Mouse (Mus musculus): ENCODE data around the gene Klk9. TPM values are rescaled to one million over a fixed set of nuclear protein-coding genes. Genes with fewer than 3 reads are reported as not detected.

Klk9 gene
- polyA plus RNA-seq, 1 experiment: not detected

DNA sequence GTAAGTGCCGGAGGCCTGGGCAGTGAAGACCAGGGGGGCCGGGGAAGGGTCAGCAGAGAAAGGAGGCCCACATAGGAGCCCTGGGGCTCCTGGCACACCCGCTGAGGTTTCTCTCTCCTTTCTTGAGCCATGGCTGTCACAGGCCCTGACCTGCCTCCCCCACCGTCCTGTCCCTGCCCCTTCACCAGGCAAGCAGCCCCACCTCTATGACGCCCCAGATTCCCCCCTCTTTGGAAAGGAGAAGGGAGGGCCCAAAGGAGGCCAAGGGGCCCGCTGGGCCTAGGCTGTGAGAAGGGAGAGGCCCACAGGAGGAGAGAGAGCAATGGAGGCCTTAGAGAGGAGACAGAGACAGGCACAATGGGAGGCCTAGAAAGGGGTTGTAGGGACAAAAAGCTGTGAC lies 16.9 kb upstream of the Klk9 start:
- WGBS: 53% methylated on average over 6 of the region's 6 CpGs
- TF ChIP-seq CTCF (IDR thresholded peaks at IDR 0.05; ENCODE audit: insufficient read depth, low read depth, low read length): no peak
- TF ChIP-seq POLR2A (IDR thresholded peaks at IDR 0.05; ENCODE audit: insufficient read depth, low read depth, low read length): no peak
- H3K4me3 ChIP-seq (ENCODE audit: insufficient read depth, low read depth, low read length): no peak overlapping the region
- H3K27ac ChIP-seq (ENCODE audit: insufficient read depth, low read depth, low read length): no peak overlapping the region
- H3K4me1 ChIP-seq (ENCODE audit: control insufficient read depth, insufficient read depth, low read length): no peaks in the 10 kb centered on the region

DNA sequence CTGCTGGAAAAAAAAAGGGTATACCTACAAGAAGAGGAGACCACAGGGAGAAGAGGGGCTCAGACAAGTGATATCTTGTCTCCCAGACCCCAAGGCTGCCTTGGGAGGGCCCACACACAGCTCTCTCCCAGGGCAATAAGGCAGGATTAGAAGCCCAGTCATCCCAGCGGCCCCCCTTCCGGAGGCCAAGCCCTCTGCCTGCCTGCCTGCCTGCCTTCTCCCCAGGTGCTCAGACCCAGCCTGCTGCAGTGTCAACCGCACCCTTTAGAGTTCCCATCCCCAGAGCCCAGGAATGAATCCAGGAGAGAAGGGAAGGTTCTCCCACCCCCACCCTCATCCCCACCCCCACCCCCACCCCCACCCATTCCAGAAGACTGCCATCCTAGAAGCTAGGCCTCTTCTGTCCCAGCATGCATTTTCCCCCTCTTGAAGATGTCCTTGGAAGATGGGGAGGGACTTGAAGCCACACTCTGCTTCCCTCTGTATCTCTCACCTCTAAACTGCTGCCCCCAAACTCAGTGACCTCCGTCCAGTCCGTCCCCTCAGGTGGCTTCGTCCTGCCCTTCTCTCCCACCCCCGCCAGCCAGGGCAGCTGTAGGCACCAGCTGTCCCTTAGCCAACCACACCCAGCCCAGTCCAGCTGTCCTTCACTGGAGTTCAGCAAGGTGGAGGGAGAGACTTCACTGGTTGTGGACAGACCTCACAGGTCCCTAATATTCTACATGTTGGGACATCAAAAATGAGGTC lies 16.2 kb upstream of the Klk9 start:
- 64% methylated on average over 7 of the region's 7 CpGs for WGBS
- no peak for TF ChIP-seq CTCF (IDR thresholded peaks at IDR 0.05; ENCODE audit: insufficient read depth, low read depth, low read length)
- TF ChIP-seq POLR2A (IDR thresholded peaks at IDR 0.05; ENCODE audit: insufficient read depth, low read depth, low read length): no peak
- H3K4me3 ChIP-seq (ENCODE audit: insufficient read depth, low read depth, low read length): no peak overlapping the region
- H3K27ac ChIP-seq (ENCODE audit: insufficient read depth, low read depth, low read length): no peak overlapping the region
- peaks cover 3% of the 10 kb centered on the region; the same call in 1 of the 2 replicates for H3K4me1 ChIP-seq (ENCODE audit: control insufficient read depth, insufficient read depth, low read length)

DNA sequence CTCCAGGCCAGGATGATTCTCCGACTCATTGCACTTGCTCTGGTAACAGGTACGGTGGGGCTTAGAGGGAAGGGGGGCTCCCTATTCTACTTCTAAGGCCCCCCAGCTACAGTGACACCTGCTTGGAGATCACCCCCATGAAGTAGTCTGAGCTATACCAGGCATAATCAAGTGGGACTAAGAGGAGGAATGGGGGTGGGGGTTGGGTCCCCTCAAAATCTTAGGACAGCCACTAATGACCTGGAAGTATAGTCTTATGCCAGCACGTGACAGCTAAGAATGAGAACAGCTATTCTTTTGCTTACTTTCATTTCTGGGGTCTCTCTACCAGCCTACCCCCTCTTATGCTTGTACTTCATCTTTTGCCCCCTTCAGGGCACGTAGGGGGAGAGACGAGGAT lies 15.2 kb upstream of the Klk9 start:
- 90% methylated on average over 5 of the region's 5 CpGs for WGBS
- peaks cover 8% of the 10 kb centered on the region; the same call in 1 of the 2 replicates for H3K4me1 ChIP-seq (ENCODE audit: control insufficient read depth, insufficient read depth, low read length)
- TF ChIP-seq CTCF (IDR thresholded peaks at IDR 0.05; ENCODE audit: insufficient read depth, low read depth, low read length): no peak
- no peak for TF ChIP-seq POLR2A (IDR thresholded peaks at IDR 0.05; ENCODE audit: insufficient read depth, low read depth, low read length)
- no peak overlapping the region for H3K27ac ChIP-seq (ENCODE audit: insufficient read depth, low read depth, low read length)
- H3K4me3 ChIP-seq (ENCODE audit: insufficient read depth, low read depth, low read length): no peak overlapping the region

GRCm38 (mm10) chr7:43777423-43777822 lies 14.3 kb upstream of the Klk9 start:
- H3K27ac ChIP-seq (ENCODE audit: insufficient read depth, low read depth, low read length): no peak overlapping the region
- whole genome bisulfite sequencing: 87% methylated on average over 12 of the region's 12 CpGs
- H3K4me1 ChIP-seq (ENCODE audit: control insufficient read depth, insufficient read depth, low read length): peaks cover 8% of the 10 kb centered on the region; the same call in 1 of the 2 replicates
- no peak overlapping the region for H3K4me3 ChIP-seq (ENCODE audit: insufficient read depth, low read depth, low read length)
- TF ChIP-seq CTCF (IDR thresholded peaks at IDR 0.05; ENCODE audit: insufficient read depth, low read depth, low read length): no peak
- TF ChIP-seq POLR2A (IDR thresholded peaks at IDR 0.05; ENCODE audit: insufficient read depth, low read depth, low read length): no peak

DNA sequence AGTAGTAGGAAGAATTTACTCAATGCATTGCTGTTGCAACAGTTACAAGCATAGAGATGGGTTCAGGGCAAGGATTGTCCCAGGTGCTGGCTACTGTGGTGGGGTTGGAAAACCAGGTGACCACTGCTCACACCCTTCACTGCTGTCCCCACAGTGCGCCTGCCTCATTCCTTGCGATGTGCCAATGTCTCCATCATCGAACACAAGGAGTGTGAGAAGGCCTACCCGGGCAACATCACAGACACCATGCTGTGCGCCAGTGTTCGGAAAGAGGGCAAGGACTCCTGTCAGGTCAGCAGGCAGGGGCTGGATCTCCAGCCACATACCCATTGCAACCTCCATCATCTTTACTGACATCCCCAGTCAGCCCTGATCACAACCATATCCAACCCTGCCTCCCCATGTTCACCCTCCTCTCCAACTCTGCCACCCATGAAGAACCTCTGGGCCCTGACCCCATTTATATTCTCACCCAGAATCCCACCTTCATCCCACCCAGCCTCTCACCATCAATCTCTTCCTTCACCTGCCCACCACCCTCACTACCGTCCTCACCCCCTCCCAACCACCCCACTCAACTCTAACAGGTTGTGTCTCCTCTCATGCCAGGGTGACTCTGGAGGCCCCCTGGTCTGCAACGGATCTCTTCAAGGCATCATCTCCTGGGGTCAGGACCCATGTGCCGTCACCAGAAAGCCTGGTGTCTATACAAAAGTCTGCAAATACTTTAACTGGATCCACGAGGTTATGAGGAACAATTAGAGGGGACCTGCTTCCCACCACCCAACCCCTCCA lies 13.3 kb upstream of the Klk9 start:
- Histone ChIP-seq H3K4me1 (ENCODE audit: control insufficient read depth, insufficient read depth, low read length) (peaks cover 12% of the 10 kb centered on the region), H3K27ac (ENCODE audit: insufficient read depth, low read depth, low read length) (no peak overlapping the region), H3K4me3 (ENCODE audit: insufficient read depth, low read depth, low read length) (no peak overlapping the region)
- 91% methylated on average over 10 of the region's 10 CpGs for WGBS
- TF ChIP-seq CTCF (IDR thresholded peaks at IDR 0.05; ENCODE audit: insufficient read depth, low read depth, low read length): no peak
- no peak for TF ChIP-seq POLR2A (IDR thresholded peaks at IDR 0.05; ENCODE audit: insufficient read depth, low read depth, low read length)

DNA sequence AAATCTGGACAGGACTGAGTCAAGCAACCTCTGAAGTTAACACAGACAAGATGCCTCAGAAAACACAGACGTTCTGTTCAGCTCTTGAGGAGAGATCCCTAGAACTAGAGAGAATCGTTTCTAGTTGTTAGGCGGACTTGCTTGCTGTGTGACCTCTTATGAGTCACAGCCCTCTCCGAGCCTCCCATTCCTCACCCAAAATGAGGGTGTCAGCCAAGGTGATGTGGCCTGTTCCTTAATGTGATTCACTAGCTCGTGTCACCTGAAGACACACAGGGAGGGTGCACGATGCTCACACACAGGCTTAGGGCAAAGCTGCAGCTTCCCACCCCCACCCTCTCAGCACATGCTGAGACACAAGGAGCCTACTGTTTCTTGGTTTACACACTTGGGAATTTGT lies 11.4 kb upstream of the Klk9 start:
- 46% methylated on average over 6 of the region's 6 CpGs for WGBS

DNA sequence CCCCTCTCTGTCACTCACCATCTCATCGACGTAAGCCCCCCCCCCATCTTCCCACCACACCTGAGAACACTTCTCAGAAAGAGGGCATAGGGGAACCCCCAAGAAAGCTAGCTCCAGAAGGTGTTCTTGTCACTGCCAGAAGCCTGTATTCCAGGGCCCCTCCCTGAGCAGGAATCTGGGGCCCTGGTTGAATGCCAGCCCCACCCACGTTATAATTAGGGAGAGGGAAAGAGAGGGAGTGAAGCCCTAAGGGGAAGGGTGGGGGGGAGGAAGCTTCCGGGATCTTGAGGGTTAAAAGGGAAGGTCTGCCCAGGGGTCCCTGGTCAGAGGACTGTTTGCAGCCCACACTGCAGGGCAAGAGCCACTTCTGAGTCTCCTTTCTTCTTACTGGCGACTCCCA lies 10.9 kb upstream of the Klk9 start, which contains the start of gene Klk10:
Klk10 (plus strand) TSS at position 290 of the 400 bp plus-strand sequence.
- Histone ChIP-seq H3K27ac (ENCODE audit: insufficient read depth, low read depth, low read length) (no peak within 1 kb of the TSS), H3K4me3 (ENCODE audit: insufficient read depth, low read depth, low read length) (no peak within 1 kb of the TSS), H3K4me1 (ENCODE audit: control insufficient read depth, insufficient read depth, low read length) (peaks cover 12% of the 10 kb centered on the region)
- TF ChIP-seq POLR2A (IDR thresholded peaks at IDR 0.05; ENCODE audit: insufficient read depth, low read depth, low read length) (no peak), CTCF (IDR thresholded peaks at IDR 0.05; ENCODE audit: insufficient read depth, low read depth, low read length) (no peak)
- 39% methylated on average over 5 of the region's 5 CpGs for WGBS

More for the DNA sequence above, 11.4 kb upstream of the Klk9 start:
- H3K27ac ChIP-seq (ENCODE audit: insufficient read depth, low read depth, low read length): no peak overlapping the region
- H3K4me1 ChIP-seq (ENCODE audit: control insufficient read depth, insufficient read depth, low read length): peaks cover 12% of the 10 kb centered on the region
- no peak for TF ChIP-seq CTCF (IDR thresholded peaks at IDR 0.05; ENCODE audit: insufficient read depth, low read depth, low read length)
- no peak for TF ChIP-seq POLR2A (IDR thresholded peaks at IDR 0.05; ENCODE audit: insufficient read depth, low read depth, low read length)
- no peak overlapping the region for H3K4me3 ChIP-seq (ENCODE audit: insufficient read depth, low read depth, low read length)

GRCm38 (mm10) chr7:43781541-43781940 lies 10.2 kb upstream of the Klk9 start:
- Histone ChIP-seq H3K4me3 (ENCODE audit: insufficient read depth, low read depth, low read length) (no peak overlapping the region), H3K4me1 (ENCODE audit: control insufficient read depth, insufficient read depth, low read length) (peaks cover 12% of the 10 kb centered on the region), H3K27ac (ENCODE audit: insufficient read depth, low read depth, low read length) (no peak overlapping the region)
- no peak for TF ChIP-seq POLR2A (IDR thresholded peaks at IDR 0.05; ENCODE audit: insufficient read depth, low read depth, low read length)
- WGBS: 93% methylated on average over 11 of the region's 11 CpGs

Measured in olfactory bulb, adult 2 months (tissue).